Mouse (Mus musculus): ENCODE measurements around the gene Csf2. TPM values are rescaled to one million over a fixed set of nuclear protein-coding genes. Genes with fewer than 3 reads are reported as not detected.

Csf2 gene
- total RNA-seq, 1 experiment = not detected

DNA sequence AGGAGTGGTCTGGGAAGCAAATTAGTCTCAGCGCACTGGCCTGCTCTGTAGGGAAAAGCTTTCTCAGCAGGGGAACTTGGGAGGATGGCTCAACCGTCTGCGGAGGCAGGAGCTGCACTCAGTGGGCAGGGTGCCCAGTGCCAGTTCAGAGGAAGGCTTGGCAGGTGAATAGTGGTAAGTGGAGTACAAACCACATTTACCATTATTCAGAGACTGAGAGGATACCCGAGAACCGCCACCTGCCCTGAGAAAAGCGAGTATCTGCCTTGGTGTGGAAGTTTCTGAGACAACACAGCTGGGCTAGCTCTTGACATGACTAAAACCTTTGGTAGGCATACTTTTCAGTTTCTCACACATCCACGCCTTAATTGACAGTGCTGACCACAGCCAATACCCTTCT, 32.1 kb downstream of the Csf2 start:
- H3K9ac ChIP-seq (ENCODE audit: insufficient read depth, low read depth, low read length, poor library complexity, severe bottlenecking) = no peak overlapping the region
- TF ChIP-seq ZNF384 (IDR thresholded peaks at IDR 0.05; ENCODE audit: low read depth, low read length) (no peak), HCFC1 (IDR thresholded peaks at IDR 0.05; ENCODE audit: borderline replicate concordance, insufficient read depth, low read length) (no peak), MAFK (IDR thresholded peaks at IDR 0.05; ENCODE audit: insufficient read depth, low read depth, low read length) (no peak), CHD2 (IDR thresholded peaks at IDR 0.05; ENCODE audit: low read depth, low read length) (no peak), ZC3H11A (IDR thresholded peaks at IDR 0.05; ENCODE audit: borderline replicate concordance, low read depth, low read length) (no peak)
- in situ Hi-C loops (cut with MboI; ENCODE audit: low sequenced_read_pairs in 2 of 2, unreplicated experiment in 2 of 2) = no loop called here
- H3K36me3 ChIP-seq (ENCODE audit: control insufficient read depth, insufficient read depth, low read length, poor library complexity, severe bottlenecking) = no peaks in the 10 kb centered on the region
- H3K9me3 ChIP-seq (ENCODE audit: control insufficient read depth, insufficient read depth, low read depth, low read length) = no peaks in the 10 kb centered on the region
- H3K4me1 ChIP-seq (ENCODE audit: control insufficient read depth in 2 of 2, insufficient read depth in 2 of 2, low read length in 2 of 2, poor library complexity in 1 of 2) = no peaks in the 10 kb centered on the region
- no peak overlapping the region for H3K4me3 ChIP-seq (ENCODE audit: insufficient read depth in 1 of 2, low read depth in 1 of 2, low read length in 2 of 2, poor library complexity in 1 of 2, severe bottlenecking in 1 of 2)
- DNase-seq (ENCODE audit: low read depth, low spot score) = no peak
- no peak overlapping the region for H3K27ac ChIP-seq (ENCODE audit: insufficient read depth, low read depth, low read length, poor library complexity, severe bottlenecking)

DNA sequence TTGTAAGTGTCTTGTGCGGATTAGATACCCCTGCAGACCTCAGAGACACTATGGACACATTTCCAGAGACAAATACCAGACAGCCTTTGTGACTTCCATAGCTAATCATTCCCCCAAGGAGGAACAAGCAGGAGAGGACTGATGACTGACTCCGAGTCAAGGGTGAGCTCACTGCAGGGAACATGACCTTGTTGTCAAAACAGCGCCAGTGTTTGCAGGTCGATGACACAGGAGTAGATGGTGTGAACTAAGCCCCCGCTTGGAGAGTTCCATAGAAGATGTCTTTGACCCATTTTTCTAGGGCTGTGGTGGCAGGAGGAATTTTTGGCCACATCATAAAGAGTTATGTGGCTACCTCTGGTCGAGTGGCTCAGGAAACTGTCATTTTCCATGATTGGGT, 33.4 kb downstream of the Csf2 start:
- no peak overlapping the region for H3K9ac ChIP-seq (ENCODE audit: insufficient read depth, low read depth, low read length, poor library complexity, severe bottlenecking)
- DNase-seq (ENCODE audit: low read depth, low spot score) = no peak
- H3K27ac ChIP-seq (ENCODE audit: insufficient read depth, low read depth, low read length, poor library complexity, severe bottlenecking) = no peak overlapping the region
- H3K9me3 ChIP-seq (ENCODE audit: control insufficient read depth, insufficient read depth, low read depth, low read length) = no peaks in the 10 kb centered on the region
- TF ChIP-seq MAFK (IDR thresholded peaks at IDR 0.05; ENCODE audit: insufficient read depth, low read depth, low read length) (no peak), ZNF384 (IDR thresholded peaks at IDR 0.05; ENCODE audit: low read depth, low read length) (no peak), CHD2 (IDR thresholded peaks at IDR 0.05; ENCODE audit: low read depth, low read length) (no peak), ZC3H11A (IDR thresholded peaks at IDR 0.05; ENCODE audit: borderline replicate concordance, low read depth, low read length) (no peak), HCFC1 (IDR thresholded peaks at IDR 0.05; ENCODE audit: borderline replicate concordance, insufficient read depth, low read length) (no peak)
- H3K4me1 ChIP-seq (ENCODE audit: control insufficient read depth in 2 of 2, insufficient read depth in 2 of 2, low read length in 2 of 2, poor library complexity in 1 of 2) = no peaks in the 10 kb centered on the region
- H3K36me3 ChIP-seq (ENCODE audit: control insufficient read depth, insufficient read depth, low read length, poor library complexity, severe bottlenecking) = no peaks in the 10 kb centered on the region
- no peak overlapping the region for H3K4me3 ChIP-seq (ENCODE audit: insufficient read depth in 1 of 2, low read depth in 1 of 2, low read length in 2 of 2, poor library complexity in 1 of 2, severe bottlenecking in 1 of 2)
- in situ Hi-C loops (cut with MboI; ENCODE audit: low sequenced_read_pairs in 2 of 2, unreplicated experiment in 2 of 2) = no loop called here

DNA sequence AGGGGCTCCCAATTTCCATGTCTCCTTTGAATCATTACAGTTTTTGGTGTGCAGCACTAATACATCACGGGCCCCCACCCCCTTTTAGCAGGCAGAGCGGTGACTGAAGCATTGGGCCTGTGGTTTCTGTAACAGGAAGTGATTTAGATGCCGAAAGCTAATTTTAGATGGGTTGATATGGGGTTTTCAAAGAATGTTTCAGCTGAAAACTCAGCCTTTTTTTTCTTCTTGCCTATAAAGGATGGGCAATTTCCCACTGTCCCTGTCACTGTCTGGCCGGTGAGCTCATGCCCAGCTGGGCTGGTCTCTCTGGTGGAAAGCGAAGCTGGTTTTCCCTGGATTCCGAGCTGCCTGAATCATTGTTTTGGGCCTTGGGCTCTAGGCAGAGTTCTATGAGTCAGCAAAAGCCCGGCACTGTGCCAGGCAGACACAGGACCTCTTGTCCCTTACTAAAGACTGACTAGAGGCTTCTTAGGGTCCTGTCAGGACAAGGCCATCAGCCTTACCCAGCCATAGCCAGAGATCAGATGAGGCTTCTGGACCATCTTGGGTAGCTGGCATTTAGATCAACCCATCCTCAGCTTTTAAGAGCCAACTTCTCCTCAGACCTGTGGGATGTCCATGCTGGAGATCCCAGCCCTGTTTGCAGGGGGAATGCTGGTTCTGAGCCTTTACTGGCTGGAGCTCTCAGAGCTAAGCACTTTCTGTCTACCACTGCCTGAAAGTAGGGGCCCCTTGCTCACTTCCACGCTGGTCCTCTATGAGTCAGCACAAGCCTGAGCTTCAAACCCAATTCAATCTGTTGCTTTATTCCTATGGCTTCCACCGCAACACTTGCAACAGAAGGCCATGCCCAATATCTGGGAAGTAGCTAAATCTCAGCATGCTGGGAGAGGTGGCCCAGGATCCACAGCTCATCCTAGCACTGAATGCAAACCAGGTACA, 34.7 kb downstream of the Csf2 start:
- in situ Hi-C loops (cut with MboI; ENCODE audit: low sequenced_read_pairs in 2 of 2, unreplicated experiment in 2 of 2) = no loop called here
- no peak overlapping the region for H3K9ac ChIP-seq (ENCODE audit: insufficient read depth, low read depth, low read length, poor library complexity, severe bottlenecking)
- H3K4me3 ChIP-seq (ENCODE audit: insufficient read depth in 1 of 2, low read depth in 1 of 2, low read length in 2 of 2, poor library complexity in 1 of 2, severe bottlenecking in 1 of 2) = no peak overlapping the region
- no peak for DNase-seq (ENCODE audit: low read depth, low spot score)
- TF ChIP-seq CHD2 (IDR thresholded peaks at IDR 0.05; ENCODE audit: low read depth, low read length) (no peak), ZC3H11A (IDR thresholded peaks at IDR 0.05; ENCODE audit: borderline replicate concordance, low read depth, low read length) (no peak), HCFC1 (IDR thresholded peaks at IDR 0.05; ENCODE audit: borderline replicate concordance, insufficient read depth, low read length) (no peak), MAFK (IDR thresholded peaks at IDR 0.05; ENCODE audit: insufficient read depth, low read depth, low read length) (no peak), ZNF384 (IDR thresholded peaks at IDR 0.05; ENCODE audit: low read depth, low read length) (no peak)
- no peak overlapping the region for H3K27ac ChIP-seq (ENCODE audit: insufficient read depth, low read depth, low read length, poor library complexity, severe bottlenecking)
- H3K4me1 ChIP-seq (ENCODE audit: control insufficient read depth in 2 of 2, insufficient read depth in 2 of 2, low read length in 2 of 2, poor library complexity in 1 of 2) = no peaks in the 10 kb centered on the region
- no peaks in the 10 kb centered on the region for H3K36me3 ChIP-seq (ENCODE audit: control insufficient read depth, insufficient read depth, low read length, poor library complexity, severe bottlenecking)
- H3K9me3 ChIP-seq (ENCODE audit: control insufficient read depth, insufficient read depth, low read depth, low read length) = no peaks in the 10 kb centered on the region

DNA sequence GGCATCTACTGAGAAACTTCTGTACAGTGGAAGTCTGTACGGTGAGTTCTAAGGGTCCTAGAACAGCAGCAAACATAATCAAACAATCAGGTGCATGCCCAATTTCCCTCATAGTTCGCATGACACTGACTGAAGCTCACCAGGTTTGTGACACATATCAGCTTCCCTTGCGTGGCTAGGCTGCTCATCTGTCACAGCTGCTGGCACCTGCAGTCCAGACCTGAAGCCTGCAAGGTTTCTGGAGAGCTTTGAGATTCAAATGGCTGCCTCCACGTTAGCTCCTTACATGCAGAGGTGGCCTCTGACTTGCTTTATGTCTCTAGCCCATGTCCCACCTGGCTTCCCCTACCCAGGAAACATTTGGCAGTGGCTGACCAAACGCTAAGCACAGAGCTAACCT, 35.8 kb downstream of the Csf2 start:
- H3K9me3 ChIP-seq (ENCODE audit: control insufficient read depth, insufficient read depth, low read depth, low read length) = no peaks in the 10 kb centered on the region
- no peaks in the 10 kb centered on the region for H3K4me1 ChIP-seq (ENCODE audit: control insufficient read depth in 2 of 2, insufficient read depth in 2 of 2, low read length in 2 of 2, poor library complexity in 1 of 2)
- H3K36me3 ChIP-seq (ENCODE audit: control insufficient read depth, insufficient read depth, low read length, poor library complexity, severe bottlenecking) = no peaks in the 10 kb centered on the region
- in situ Hi-C loops (cut with MboI; ENCODE audit: low sequenced_read_pairs in 2 of 2, unreplicated experiment in 2 of 2) = no loop called here
- no peak overlapping the region for H3K4me3 ChIP-seq (ENCODE audit: insufficient read depth in 1 of 2, low read depth in 1 of 2, low read length in 2 of 2, poor library complexity in 1 of 2, severe bottlenecking in 1 of 2)
- H3K9ac ChIP-seq (ENCODE audit: insufficient read depth, low read depth, low read length, poor library complexity, severe bottlenecking) = no peak overlapping the region
- TF ChIP-seq MAFK (IDR thresholded peaks at IDR 0.05; ENCODE audit: insufficient read depth, low read depth, low read length) (no peak), CHD2 (IDR thresholded peaks at IDR 0.05; ENCODE audit: low read depth, low read length) (no peak), ZNF384 (IDR thresholded peaks at IDR 0.05; ENCODE audit: low read depth, low read length) (no peak), HCFC1 (IDR thresholded peaks at IDR 0.05; ENCODE audit: borderline replicate concordance, insufficient read depth, low read length) (no peak), ZC3H11A (IDR thresholded peaks at IDR 0.05; ENCODE audit: borderline replicate concordance, low read depth, low read length) (no peak)
- no peak for DNase-seq (ENCODE audit: low read depth, low spot score)
- no peak overlapping the region for H3K27ac ChIP-seq (ENCODE audit: insufficient read depth, low read depth, low read length, poor library complexity, severe bottlenecking)
